Mouse (Mus musculus): ENCODE results near the gene Olfr1419.

GRCm38 (mm10) chr19:11875006-11875405, at the start of gene Olfr1419:
- no peak for TF ChIP-seq CTCF (IDR thresholded peaks at IDR 0.05; ENCODE audit: borderline replicate concordance, insufficient read depth, low read depth, low read length)
- TF ChIP-seq POLR2A (IDR thresholded peaks at IDR 0.05; ENCODE audit: borderline replicate concordance, insufficient read depth, low read length), result no peak
